Mouse (Mus musculus) left cerebral cortex, postnatal 4 days (tissue): ENCODE results near the gene Cox5b. TPM values are rescaled to one million over a fixed set of nuclear protein-coding genes. Genes with fewer than 3 reads are reported as not detected.

Experiments used
- DNase-seq: peaks from one replicate; pipeline ENCODE4 v3.0.0-alpha.2; 2022
- intact Hi-C: fragments of 180-260 bp; cut with DNase I; formaldehyde crosslinking; loops from one replicate; pipeline ENCODE4 v1.15.1; 2025
- total RNA-seq, 2 experiments: library from RNA; stranded (reverse); gene quantifications; 2 replicates each; pipeline ENCODE4 v1.2.3; 2021

Gene Cox5b
- total RNA-seq, 2 experiments from 2014 or later, result 457 to 466 TPM

GRCm38 (mm10) chr1:36682620-36683355 lies 8.5 kb upstream of the Cox5b start, which contains the start of gene Fam178b:
Gene Fam178b, minus strand, starts transcription at chr1:36683183.
- intact Hi-C loops, result loop anchor here (5.0 kb wide), 1 partner anchor 125 kb away; the partner anchor contains the start of gene Sema4c

GRCm38 (mm10) chr1:36683810-36684467 lies 7.3 kb upstream of the Cox5b start:
- peak; percentile 83 for DNase-seq
- intact Hi-C loops, result loop anchor here (5.0 kb wide), 1 partner anchor 127 kb away; the partner anchor contains the start of gene Sema4c

More at GRCm38 (mm10) chr1:36682620-36683355, 8.5 kb upstream of the Cox5b start, which contains the start of gene Fam178b:
- DNase-seq, result peak; percentile 37

GRCm38 (mm10) chr1:36690671-36691235 lies 496 bp upstream of the Cox5b start:
- intact Hi-C loops, result loop anchor here (5.0 kb wide), 1 partner anchor 143 kb away; the partner anchor contains the start of gene Ankrd39
- no peak for DNase-seq

- no peak for DNase-seq
- intact Hi-C loops, result loop anchor here (5.0 kb wide), 1 partner anchor 148 kb away; the partner anchor contains the start of gene Ankrd39
These were observed 3.6 kb downstream of the Cox5b start for GRCm38 (mm10) chr1:36694871-36695270.

- intact Hi-C loops, result no loop called here
- DNase-seq, result no peak
These were observed 5.2 kb downstream of the Cox5b start for GRCm38 (mm10) chr1:36696411-36696810.

GRCm38 (mm10) chr1:36697030-36697429 lies 5.8 kb downstream of the Cox5b start:
- intact Hi-C loops, result no loop called here

GRCm38 (mm10) chr1:36707166-36707565 lies 15.9 kb downstream of the Cox5b start:
- intact Hi-C loops, result no loop called here
- DNase-seq, result no peak

More at GRCm38 (mm10) chr1:36697030-36697429, 5.8 kb downstream of the Cox5b start:
- no peak for DNase-seq

GRCm38 (mm10) chr1:36707797-36708196 lies 16.5 kb downstream of the Cox5b start:
- DNase-seq, result no peak

GRCm38 (mm10) chr1:36708626-36709025 lies 17.4 kb downstream of the Cox5b start:
- no peak for DNase-seq
- intact Hi-C loops, result no loop called here

More at GRCm38 (mm10) chr1:36707797-36708196, 16.5 kb downstream of the Cox5b start:
- intact Hi-C loops, result no loop called here

- intact Hi-C loops, result no loop called here
- DNase-seq, result peak; percentile 30
These were observed 18.0 kb downstream of the Cox5b start for GRCm38 (mm10) chr1:36709055-36709853.

- intact Hi-C loops, result no loop called here
- DNase-seq, result peak; percentile 99
These were observed 18.6 kb downstream of the Cox5b start, which contains the start of gene 4933424G06Rik for GRCm38 (mm10) chr1:36709854-36710280. Gene 4933424G06Rik, plus strand, starts transcription at chr1:36710149.

GRCm38 (mm10) chr1:36711104-36711503 lies 19.9 kb downstream of the Cox5b start:
- DNase-seq, result no peak
- intact Hi-C loops, result no loop called here

- intact Hi-C loops, result no loop called here
- DNase-seq, result no peak
These were observed 23.1 kb downstream of the Cox5b start, which contains the start of gene Actr1b for GRCm38 (mm10) chr1:36714311-36714710. Gene Actr1b, minus strand, starts transcription at chr1:36714422.

GRCm38 (mm10) chr1:36718786-36719185 lies 27.5 kb downstream of the Cox5b start:
- DNase-seq, result no peak
- intact Hi-C loops, result no loop called here

GRCm38 (mm10) chr1:36723146-36724056 lies 32.2 kb downstream of the Cox5b start:
- intact Hi-C loops, result no loop called here
- no peak for DNase-seq

GRCm38 (mm10) chr1:36724057-36724431 lies 32.8 kb downstream of the Cox5b start:
- intact Hi-C loops, result no loop called here
- no peak for DNase-seq

GRCm38 (mm10) chr1:36737300-36737699 lies 46.1 kb downstream of the Cox5b start:
- intact Hi-C loops, result loop anchor here (10.0 kb wide), 1 partner anchor 898 kb away; no protein-coding TSS in a partner anchor
- peak; percentile 88 for DNase-seq

GRCm38 (mm10) chr1:36739231-36739630 lies 48.0 kb downstream of the Cox5b start:
- no peak for DNase-seq
- intact Hi-C loops, result loop anchor here (10.0 kb wide), 1 partner anchor 896 kb away; no protein-coding TSS in a partner anchor

GRCm38 (mm10) chr1:36743046-36743445 lies 51.8 kb downstream of the Cox5b start:
- intact Hi-C loops, result no loop called here
- DNase-seq, result no peak
